Mouse (Mus musculus) midbrain, embryonic 12.5 days (tissue): ENCODE measurements at regions not wholly inside any gene's neighbourhood (a gene's known extent, or its start where the extent isn't known, plus 50 kb on each side); places are given as distances from the start of the nearest gene placed in this dataset.

Experiments used
- ATAC-seq: fragments of 200-750 bp; cut with Nextera tagmentation; 2 replicates; pipeline ENCODE4 v1.8.0; 2017; ENCODE audit warnings: low read depth, moderate TSS enrichment, moderate library complexity; ENCODE audit not compliant: low FRiP score
- H3K27ac ChIP-seq: fragments of 300-500 bp; sonication (generic); replicated peaks from 2 replicates; pipeline ENCODE4 v1.5.1; 2016; ENCODE audit warnings: mild to moderate bottlenecking
- H3K27me3 ChIP-seq: fragments of 300-500 bp; sonication (generic); 2 replicates; pipeline ENCODE4 v1.6.1; 2016; ENCODE audit warnings: mild to moderate bottlenecking
- H3K36me3 ChIP-seq: fragments of 300-500 bp; sonication (generic); 2 replicates; pipeline ENCODE4 v1.6.1; 2016
- H3K4me1 ChIP-seq: fragments of 300-500 bp; sonication (generic); 2 replicates; pipeline ENCODE4 v1.6.1; 2016
- H3K4me2 ChIP-seq: fragments of 300-500 bp; sonication (generic); replicated peaks from 2 replicates; pipeline ENCODE4 v1.6.1; 2016; ENCODE audit warnings: mild to moderate bottlenecking, moderate library complexity
- H3K4me3 ChIP-seq: fragments of 300-500 bp; sonication (generic); 2 replicates; pipeline ENCODE4 v1.5.1; 2016; ENCODE audit warnings: mild to moderate bottlenecking
- H3K9ac ChIP-seq: fragments of 300-500 bp; sonication (generic); replicated peaks from 2 replicates; pipeline ENCODE4 v1.6.1; 2016; ENCODE audit warnings: mild to moderate bottlenecking, moderate library complexity
- H3K9me3 ChIP-seq: fragments of 300-500 bp; sonication (generic); 2 replicates; pipeline ENCODE4 v1.6.1; 2016; ENCODE audit warnings: mild to moderate bottlenecking
- WGBS: fragments of 180-500 bp; shearing (Covaris S2); methylation state at CpG from one replicate; pipeline ENCODE4 v1.1.7; 2016; 5-methylcytosine and 5-hydroxymethylcytosine counted together

- Histone ChIP-seq H3K4me2 (no peak overlapping the region), H3K36me3 (no peaks in the 10 kb centered on the region), H3K9ac (0 out of 2 replicates have a peak overlapping the region, but pooled peaks have one; percentile 20), H3K4me3 (no peak overlapping the region), H3K27ac (no peak overlapping the region), H3K4me1 (peaks cover 11% of the 10 kb centered on the region), H3K9me3 (no peaks in the 10 kb centered on the region), H3K27me3 (no peaks in the 10 kb centered on the region)
- WGBS = 56% methylated on average over 20 of the region's 20 CpGs
- no peak for ATAC-seq
Observed at GRCm38 (mm10) chr2:167833290-167833953, 98.4 kb upstream of the Ptpn1 start.

GRCm38 (mm10) chr2:167831076-167832039 is 100.5 kb upstream of the Ptpn1 start:
- Histone ChIP-seq H3K27ac (no peak overlapping the region), H3K9ac (no peak overlapping the region), H3K4me1 (peaks cover 14% of the 10 kb centered on the region), H3K27me3 (no peaks in the 10 kb centered on the region), H3K4me2 (no peak overlapping the region), H3K36me3 (no peaks in the 10 kb centered on the region), H3K4me3 (no peak overlapping the region), H3K9me3 (no peaks in the 10 kb centered on the region)
- ATAC-seq = no peak
- WGBS = 87% methylated on average over 26 of the region's 26 CpGs

DNA sequence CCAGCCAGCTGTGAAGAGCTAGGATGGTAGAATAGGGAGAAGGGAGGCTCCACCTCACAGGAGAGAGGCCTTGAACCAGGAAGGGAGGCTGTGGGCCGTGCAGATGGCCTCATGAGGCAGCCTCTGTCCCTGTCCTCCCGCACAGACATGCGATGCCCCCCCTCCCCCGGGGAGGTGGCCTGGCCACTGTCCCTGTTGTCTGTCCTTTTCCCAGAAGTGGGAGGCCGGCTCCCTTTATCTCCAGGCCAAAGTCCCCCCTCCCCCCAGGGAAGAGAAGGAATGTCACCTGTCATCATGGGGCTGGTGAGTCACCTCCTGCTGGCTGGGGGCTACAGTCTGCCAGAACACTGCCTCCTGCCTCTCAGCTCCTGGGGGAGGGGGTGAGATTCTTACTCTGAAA is 103.6 kb upstream of the Ptpn1 start:
- Histone ChIP-seq H3K27me3 (no peaks in the 10 kb centered on the region), H3K9ac (no peak overlapping the region), H3K9me3 (no peaks in the 10 kb centered on the region), H3K36me3 (no peaks in the 10 kb centered on the region), H3K4me3 (no peak overlapping the region), H3K4me2 (no peak overlapping the region), H3K4me1 (peaks cover 12% of the 10 kb centered on the region), H3K27ac (no peak overlapping the region)
- ATAC-seq = no peak
- 62% methylated on average over 5 of the region's 5 CpGs for WGBS

GRCm38 (mm10) chr2:167826922-167827703 is 104.7 kb upstream of the Ptpn1 start:
- Histone ChIP-seq H3K4me1 (peaks cover 12% of the 10 kb centered on the region), H3K27ac (no peak overlapping the region), H3K4me2 (no peak overlapping the region), H3K9me3 (no peaks in the 10 kb centered on the region), H3K4me3 (no peak overlapping the region), H3K27me3 (no peaks in the 10 kb centered on the region), H3K36me3 (no peaks in the 10 kb centered on the region), H3K9ac (no peak overlapping the region)
- ATAC-seq = no peak
- WGBS = 64% methylated on average over 12 of the region's 12 CpGs

DNA sequence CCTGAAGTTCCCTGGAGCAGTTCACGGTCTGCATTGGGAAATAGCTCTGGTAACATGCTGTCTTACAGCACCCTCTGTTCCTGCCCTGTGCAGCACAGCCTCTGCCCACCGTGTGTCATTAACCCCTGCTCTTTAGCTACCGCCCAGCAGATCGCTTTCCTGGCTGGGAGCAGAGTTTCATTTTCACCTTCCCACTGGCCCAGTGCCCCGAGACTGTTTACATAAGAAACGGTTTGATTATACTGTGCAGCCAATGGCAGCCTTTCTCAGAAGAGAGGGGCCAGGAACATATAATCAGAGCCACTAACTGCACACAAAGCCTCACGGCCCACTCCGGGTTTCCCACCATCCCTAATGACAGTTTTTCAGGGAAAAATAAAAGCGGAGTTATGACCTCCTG is 108.3 kb upstream of the Ptpn1 start:
- Histone ChIP-seq H3K9ac (no peak overlapping the region), H3K27ac (peak overlapping the region; percentile 26; the same call in 1 of the 2 replicates), H3K4me3 (no peak overlapping the region), H3K27me3 (no peaks in the 10 kb centered on the region), H3K4me2 (no peak overlapping the region), H3K9me3 (no peaks in the 10 kb centered on the region), H3K4me1 (peaks cover 11% of the 10 kb centered on the region), H3K36me3 (no peaks in the 10 kb centered on the region)
- 41% methylated on average over 9 of the region's 9 CpGs for WGBS
- ATAC-seq = no peak

DNA sequence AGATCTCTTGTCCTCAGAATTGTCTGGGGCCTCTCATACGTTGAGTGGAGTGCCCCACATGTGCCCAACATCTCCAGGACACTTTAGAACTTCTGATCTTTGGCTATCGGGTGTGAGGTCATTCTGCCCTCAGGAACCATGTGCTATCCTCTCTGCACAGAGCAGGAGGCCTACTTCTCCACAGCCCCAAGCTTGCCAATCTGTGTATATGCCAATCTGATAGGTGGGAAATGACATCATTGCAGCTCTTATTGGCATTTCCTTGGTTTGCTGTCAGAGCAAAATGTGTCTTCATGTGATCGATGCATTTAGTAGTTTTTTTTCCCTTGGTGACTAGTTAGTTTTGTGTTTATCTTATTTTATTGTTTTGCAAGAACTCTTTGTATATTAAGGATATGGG is 108.8 kb upstream of the Ptpn1 start:
- Histone ChIP-seq H3K36me3 (no peaks in the 10 kb centered on the region), H3K9ac (no peak overlapping the region), H3K27ac (no peak overlapping the region), H3K9me3 (no peaks in the 10 kb centered on the region), H3K4me3 (no peak overlapping the region), H3K27me3 (no peaks in the 10 kb centered on the region), H3K4me1 (peaks cover 6% of the 10 kb centered on the region), H3K4me2 (no peak overlapping the region)
- no peak for ATAC-seq
- 85% methylated on average over 3 of the region's 3 CpGs for WGBS

- 80% methylated on average over 6 of the region's 6 CpGs for WGBS
- Histone ChIP-seq H3K9me3 (no peaks in the 10 kb centered on the region), H3K4me1 (peaks cover 6% of the 10 kb centered on the region), H3K27ac (no peak overlapping the region), H3K36me3 (no peaks in the 10 kb centered on the region), H3K4me2 (no peak overlapping the region), H3K27me3 (no peaks in the 10 kb centered on the region), H3K4me3 (no peak overlapping the region), H3K9ac (no peak overlapping the region)
- no peak for ATAC-seq
Observed at GRCm38 (mm10) chr2:167821186-167821585, 110.7 kb upstream of the Ptpn1 start.

- Histone ChIP-seq H3K4me3 (no peak overlapping the region), H3K4me2 (no peak overlapping the region), H3K27me3 (no peaks in the 10 kb centered on the region; the same call in 1 of the 2 replicates), H3K9me3 (no peaks in the 10 kb centered on the region), H3K36me3 (no peaks in the 10 kb centered on the region), H3K9ac (no peak overlapping the region), H3K4me1 (peaks cover 4% of the 10 kb centered on the region; the same call in 1 of the 2 replicates), H3K27ac (no peak overlapping the region)
- ATAC-seq = no peak
- WGBS = 86% methylated on average over 10 of the region's 10 CpGs
Observed at GRCm38 (mm10) chr2:167818799-167819198, 113.1 kb upstream of the Ptpn1 start.

DNA sequence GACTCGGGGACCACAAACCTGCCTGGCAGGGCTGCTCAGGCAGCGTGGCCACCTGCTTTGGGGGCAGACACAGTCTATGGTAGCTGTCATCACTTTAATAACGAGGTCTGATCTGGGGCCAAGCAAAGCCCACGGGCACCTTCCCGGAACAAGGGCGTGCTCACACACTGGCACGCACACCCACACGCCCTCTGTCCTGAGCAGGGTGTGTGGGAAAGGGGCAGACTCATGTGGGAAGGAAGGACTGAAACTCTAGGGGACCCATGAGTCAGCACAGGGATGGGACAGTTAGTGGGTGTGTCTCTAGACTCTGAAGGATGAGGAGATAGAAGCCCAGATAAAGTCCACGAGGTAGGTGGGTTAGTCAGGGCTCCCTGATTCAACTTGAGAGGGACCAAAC is 114.8 kb upstream of the Ptpn1 start:
- Histone ChIP-seq H3K36me3 (no peaks in the 10 kb centered on the region), H3K4me2 (no peak overlapping the region), H3K9ac (no peak overlapping the region), H3K9me3 (no peaks in the 10 kb centered on the region), H3K27me3 (no peaks in the 10 kb centered on the region; the same call in 1 of the 2 replicates), H3K27ac (no peak overlapping the region), H3K4me3 (no peak overlapping the region), H3K4me1 (no peaks in the 10 kb centered on the region)
- 83% methylated on average over 9 of the region's 9 CpGs for WGBS
- ATAC-seq = no peak

- Histone ChIP-seq H3K27me3 (no peaks in the 10 kb centered on the region; the same call in 1 of the 2 replicates), H3K9me3 (no peaks in the 10 kb centered on the region), H3K4me1 (no peaks in the 10 kb centered on the region), H3K4me2 (no peak overlapping the region), H3K4me3 (no peak overlapping the region), H3K36me3 (no peaks in the 10 kb centered on the region), H3K27ac (no peak overlapping the region), H3K9ac (no peak overlapping the region)
- no peak for ATAC-seq
- WGBS = 86% methylated on average over 10 of the region's 10 CpGs
Observed at GRCm38 (mm10) chr2:167815123-167815522, 116.7 kb upstream of the Ptpn1 start.

- Histone ChIP-seq H3K4me3 (no peak overlapping the region), H3K4me1 (no peaks in the 10 kb centered on the region), H3K9me3 (no peaks in the 10 kb centered on the region), H3K27ac (no peak overlapping the region), H3K27me3 (no peaks in the 10 kb centered on the region), H3K36me3 (no peaks in the 10 kb centered on the region), H3K9ac (no peak overlapping the region), H3K4me2 (no peak overlapping the region)
- WGBS = 90% methylated on average over 5 of the region's 5 CpGs
- no peak for ATAC-seq
Observed at GRCm38 (mm10) chr2:167809256-167809655, 119.6 kb upstream of the Tmem189 start.
